Mouse (Mus musculus): ENCODE results near the gene Mdk. TPM values are rescaled to one million over a fixed set of nuclear protein-coding genes. Genes with fewer than 3 reads are reported as not detected.

Mdk gene
- polyA plus RNA-seq, 1 experiment, result 1.1 TPM

DNA sequence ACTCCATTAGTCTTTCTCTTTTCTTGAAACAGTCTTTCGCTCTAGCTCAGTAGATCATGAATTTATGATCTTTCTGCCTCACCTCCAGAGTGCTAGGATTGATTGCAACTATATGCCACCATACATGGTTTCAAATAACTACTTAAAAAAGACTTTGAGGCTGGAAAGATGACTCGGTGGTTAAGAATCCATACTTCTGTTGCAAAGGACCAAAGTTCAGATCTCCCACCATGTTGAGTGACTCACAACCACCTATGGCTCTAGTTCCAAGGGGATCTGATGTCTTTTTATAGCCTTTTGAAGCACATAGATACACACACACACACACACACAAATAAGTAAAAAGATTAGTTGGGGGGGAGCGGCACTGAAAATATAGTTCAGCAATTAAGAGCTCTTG, 36.7 kb downstream of the Mdk start:
- Histone ChIP-seq H3K4me1 (ENCODE audit: control insufficient read depth) (no peaks in the 10 kb centered on the region), H3K36me3 (ENCODE audit: control insufficient read depth) (peaks cover 19% of the 10 kb centered on the region), H3K9me3 (ENCODE audit: control insufficient read depth, low read length) (no peaks in the 10 kb centered on the region), H3K27me3 (ENCODE audit: control insufficient read depth) (no peaks in the 10 kb centered on the region), H3K4me3 (replicated peaks) (no peak overlapping the region)
- TF ChIP-seq TAL1 (IDR thresholded peaks at IDR 0.05; ENCODE audit: low read length) (no peak), GATA1 (IDR thresholded peaks at IDR 0.05; ENCODE audit: low read length) (no peak)

DNA sequence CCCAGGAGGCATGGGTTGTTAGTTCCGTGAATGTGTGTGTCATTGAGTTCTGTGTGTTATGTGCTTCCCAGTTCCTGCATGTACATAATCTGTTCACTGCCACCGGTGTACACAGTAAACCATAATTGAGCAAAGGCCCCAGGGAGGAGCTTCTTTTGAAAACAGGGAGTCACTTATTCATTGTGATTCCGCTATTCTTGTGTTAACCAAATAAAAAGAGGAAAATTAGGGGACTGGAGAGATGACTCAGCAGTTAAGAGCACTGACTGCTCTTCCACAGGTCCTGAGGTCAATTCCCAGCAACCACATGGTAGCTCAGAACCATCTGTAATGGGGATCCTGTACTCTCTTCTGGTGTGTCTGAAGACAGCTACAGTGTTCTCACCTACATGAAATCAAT, 37.4 kb downstream of the Mdk start:
- H3K4me3 ChIP-seq (replicated peaks), result no peak overlapping the region
- H3K9me3 ChIP-seq (ENCODE audit: control insufficient read depth, low read length), result no peaks in the 10 kb centered on the region
- no peaks in the 10 kb centered on the region for H3K27me3 ChIP-seq (ENCODE audit: control insufficient read depth)
- no peaks in the 10 kb centered on the region for H3K4me1 ChIP-seq (ENCODE audit: control insufficient read depth)
- peaks cover 15% of the 10 kb centered on the region for H3K36me3 ChIP-seq (ENCODE audit: control insufficient read depth)
- TF ChIP-seq GATA1 (IDR thresholded peaks at IDR 0.05; ENCODE audit: low read length) (no peak), TAL1 (IDR thresholded peaks at IDR 0.05; ENCODE audit: low read length) (no peak)

DNA sequence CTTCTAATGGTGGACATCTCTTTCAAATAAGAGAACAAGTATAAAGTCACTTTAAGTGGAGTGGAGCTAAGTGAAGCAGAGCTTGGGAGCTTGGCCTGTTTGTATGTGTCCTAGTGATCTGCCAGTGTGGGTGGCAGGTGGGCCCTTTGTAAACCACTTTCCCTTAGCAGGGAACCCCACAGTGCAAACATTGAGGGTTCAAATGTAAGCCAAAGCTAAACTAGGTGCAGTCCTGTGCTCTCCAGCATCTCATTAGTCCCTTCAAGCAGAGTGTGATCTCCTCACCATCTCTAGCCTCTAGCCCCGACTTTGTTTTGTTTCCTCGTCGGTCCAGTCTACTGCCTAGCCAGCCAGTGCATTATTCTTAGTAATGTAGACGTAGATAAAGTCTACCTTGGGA, 47.5 kb downstream of the Mdk start:
- H3K36me3 ChIP-seq (ENCODE audit: control insufficient read depth), result peaks cover 21% of the 10 kb centered on the region
- TF ChIP-seq GATA1 (IDR thresholded peaks at IDR 0.05; ENCODE audit: low read length) (no peak), TAL1 (IDR thresholded peaks at IDR 0.05; ENCODE audit: low read length) (no peak)

DNA sequence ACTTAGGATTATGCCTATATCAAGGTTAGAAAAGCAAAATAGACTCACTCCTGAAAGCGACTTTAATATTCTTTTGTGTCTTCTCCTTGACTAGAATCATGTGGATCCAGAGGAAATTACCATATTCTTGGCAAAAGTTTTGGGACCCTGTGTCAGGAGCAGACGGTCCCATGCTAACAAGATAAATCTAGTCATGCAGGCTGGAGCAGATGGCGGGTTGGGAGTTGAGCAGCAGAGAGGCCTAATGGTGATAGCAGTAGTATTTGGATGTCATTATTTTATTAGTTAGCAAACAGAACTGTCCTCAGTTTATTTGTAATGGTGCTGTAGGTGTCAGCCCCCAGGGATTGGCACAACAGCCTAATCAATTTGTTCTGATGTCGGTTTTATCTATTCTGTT, 48.1 kb downstream of the Mdk start:
- Histone ChIP-seq H3K9me3 (ENCODE audit: control insufficient read depth, low read length) (no peaks in the 10 kb centered on the region), H3K4me3 (replicated peaks) (no peak overlapping the region), H3K4me1 (ENCODE audit: control insufficient read depth) (peaks cover 2% of the 10 kb centered on the region), H3K27me3 (ENCODE audit: control insufficient read depth) (no peaks in the 10 kb centered on the region), H3K36me3 (ENCODE audit: control insufficient read depth) (peaks cover 18% of the 10 kb centered on the region)
- TF ChIP-seq GATA1 (IDR thresholded peaks at IDR 0.05; ENCODE audit: low read length) (no peak), TAL1 (IDR thresholded peaks at IDR 0.05; ENCODE audit: low read length) (no peak)

More for the DNA sequence above, 47.5 kb downstream of the Mdk start:
- no peak overlapping the region for H3K4me3 ChIP-seq (replicated peaks)
- H3K27me3 ChIP-seq (ENCODE audit: control insufficient read depth), result no peaks in the 10 kb centered on the region
- no peaks in the 10 kb centered on the region for H3K4me1 ChIP-seq (ENCODE audit: control insufficient read depth)
- no peaks in the 10 kb centered on the region for H3K9me3 ChIP-seq (ENCODE audit: control insufficient read depth, low read length)

Other genes starting within 250 kb of the Mdk start
- 3.5 and 4.3 TPM in 2 replicates for gene Atg13, start 221.7 kb downstream of the Mdk start, polyA plus RNA-seq (2012)
- gene Harbi1, start 221.4 kb downstream of the Mdk start, polyA plus RNA-seq (2012), result 0.04 and 0.15 TPM in 2 replicates
- 1.8 and 2.0 TPM in 2 replicates for gene Ambra1, start 202.2 kb downstream of the Mdk start, polyA plus RNA-seq (2012)
- gene Chrm4, start 5.0 kb downstream of the Mdk start, polyA plus RNA-seq (2012), result 0.03 TPM in 1 of 2 replicates, not detected in the other
- gene Gm9821, start 13.4 kb upstream of the Mdk start, polyA plus RNA-seq (2012), result not detected in 2 replicates
- gene Dgkz, start 43.6 kb upstream of the Mdk start, polyA plus RNA-seq (2012), result 6.0 and 8.4 TPM in 2 replicates
- 0.03 and 0.06 TPM in 2 replicates for gene Creb3l1, start 92.2 kb upstream of the Mdk start, polyA plus RNA-seq (2012)
- 0.10 and 0.15 TPM in 2 replicates for gene Phf21a, start 160.8 kb upstream of the Mdk start, polyA plus RNA-seq (2012)

Measured in erythroblast, embryonic 14.5 days (primary cell).